Mouse (Mus musculus) embryo, embryonic 9.5 days (tissue): ENCODE measurements around the gene Zfp384.

Source experiments
- DNase-seq: peaks from one replicate; pipeline ENCODE4 v3.0.0-alpha.2; 2017; ENCODE audit errors: extremely low spot score

The Zfp384 gene

GRCm38 (mm10) chr6:125081797-125082560 is 73.0 kb downstream of the Zfp384 start:
- peak; percentile 90 for DNase-seq

- DNase-seq: no peak
Measured at GRCm38 (mm10) chr6:125082801-125083386, 73.9 kb downstream of the Zfp384 start.

- peak; percentile 75 for DNase-seq
Measured at GRCm38 (mm10) chr6:125084424-125084823, 75.5 kb downstream of the Zfp384 start.
